Mouse (Mus musculus) layer of hippocampus, adult 9-11 months (tissue): ENCODE data around the gene Gba.
A peak's percentile ranks its signal among the peaks of the same experiment; 100 is the strongest.

Source experiments
- DNase-seq: peaks from one replicate; pipeline ENCODE4 v3.0.0; 2022

Gba gene

DNA sequence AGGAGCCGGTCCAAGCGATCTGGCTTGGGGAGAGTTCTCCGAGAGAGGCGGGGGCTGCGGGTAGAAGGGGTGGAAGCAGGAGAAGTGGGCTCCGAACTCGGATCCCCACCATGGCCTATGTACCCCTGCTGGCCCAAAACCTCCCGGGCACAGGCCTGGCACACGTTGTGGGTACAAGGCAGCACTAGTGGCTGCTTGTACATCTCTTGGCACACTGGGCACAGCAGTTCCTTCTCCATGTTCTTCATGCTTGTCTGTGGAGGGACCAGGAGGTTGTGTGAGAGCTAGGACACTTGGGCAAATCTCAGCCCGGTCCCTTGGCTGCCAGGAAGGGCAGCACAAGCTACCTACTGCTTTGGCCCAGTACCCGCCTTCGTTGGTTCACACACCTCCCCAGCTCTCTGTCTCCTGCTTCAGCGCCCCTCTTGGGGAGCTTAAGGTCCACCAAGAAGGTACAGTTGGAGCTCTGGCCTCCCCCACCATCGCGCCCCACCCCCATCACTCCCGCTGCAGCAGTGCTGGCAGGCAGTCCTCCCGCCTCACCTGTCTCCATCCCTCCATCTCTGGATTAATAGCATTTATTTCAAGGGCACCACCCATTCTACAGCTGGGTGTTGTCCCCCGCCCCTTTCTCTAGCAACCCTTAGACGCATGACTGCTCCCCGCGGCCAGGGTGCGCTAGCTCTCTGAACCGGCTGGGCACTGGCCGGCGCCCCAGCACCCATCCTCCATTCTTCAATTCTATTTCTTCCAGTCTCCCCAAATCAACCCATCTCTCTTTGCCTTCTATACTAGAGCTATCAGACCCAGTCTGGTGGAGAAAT, 41.6 kb downstream of the Gba start:
- DNase-seq, result no peak

DNA sequence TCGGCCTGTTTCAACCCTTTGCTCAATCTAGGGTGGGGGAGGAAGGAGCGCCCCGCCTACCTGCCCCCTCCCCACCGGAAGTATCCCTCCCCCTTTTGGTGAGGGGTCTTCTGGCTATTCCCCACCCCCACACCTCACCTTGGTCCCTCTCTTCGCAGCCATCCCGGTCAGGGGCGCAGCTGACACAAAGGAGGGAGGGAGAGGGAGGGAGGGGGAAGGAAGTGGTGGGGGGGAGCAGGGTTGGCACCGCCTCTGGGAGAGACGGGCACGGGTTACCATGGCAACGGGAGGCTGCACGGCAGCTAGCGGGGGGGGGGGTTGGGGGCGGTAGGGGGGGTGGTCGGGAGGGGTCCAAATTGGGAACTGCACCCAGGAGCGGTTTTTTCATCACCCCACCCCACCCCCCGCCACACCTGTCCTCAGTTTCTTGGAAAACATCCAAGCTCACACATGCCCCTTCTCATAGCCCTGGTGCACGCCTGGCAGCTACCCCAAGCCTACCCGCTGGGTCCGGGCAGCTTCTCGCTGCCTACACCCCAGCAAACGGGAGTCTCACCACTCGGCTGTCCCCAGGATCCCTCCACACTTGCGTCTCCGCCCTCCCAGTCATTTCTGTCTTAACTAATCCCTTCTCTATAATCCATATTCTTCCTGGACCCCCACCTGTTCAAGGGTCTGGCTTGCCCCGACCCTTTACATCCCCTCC, 42.4 kb downstream of the Gba start:
- DNase-seq, result peak; percentile 80

DNA sequence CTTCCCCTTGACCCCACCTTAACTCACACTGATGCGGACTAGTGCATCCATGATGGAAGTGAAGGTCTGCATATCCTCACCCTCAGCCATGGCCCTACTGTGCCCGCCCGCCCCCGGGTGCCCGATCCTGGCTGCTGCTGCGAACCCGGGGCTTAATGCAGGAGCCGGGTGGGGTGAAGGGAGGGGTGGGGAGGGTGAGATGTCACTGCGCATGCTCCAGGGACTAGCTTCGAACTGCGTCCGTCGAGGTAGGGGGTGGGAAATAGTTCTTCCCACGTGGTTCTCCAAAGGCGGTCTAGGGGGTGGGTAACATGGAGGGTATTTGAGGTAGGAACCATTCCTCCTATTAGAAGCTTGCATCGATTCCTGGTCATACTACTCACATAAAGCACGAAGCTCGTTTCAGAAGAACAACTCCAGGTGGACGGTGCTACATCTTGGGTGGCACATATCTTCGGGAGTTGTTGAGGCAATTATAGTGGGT, 43.0 kb downstream of the Gba start, which contains the start of gene Krtcap2:
TSS of gene Krtcap2 (plus strand) at position 279 of the 484 bp plus-strand sequence.
- DNase-seq, result peak; percentile 80

DNA sequence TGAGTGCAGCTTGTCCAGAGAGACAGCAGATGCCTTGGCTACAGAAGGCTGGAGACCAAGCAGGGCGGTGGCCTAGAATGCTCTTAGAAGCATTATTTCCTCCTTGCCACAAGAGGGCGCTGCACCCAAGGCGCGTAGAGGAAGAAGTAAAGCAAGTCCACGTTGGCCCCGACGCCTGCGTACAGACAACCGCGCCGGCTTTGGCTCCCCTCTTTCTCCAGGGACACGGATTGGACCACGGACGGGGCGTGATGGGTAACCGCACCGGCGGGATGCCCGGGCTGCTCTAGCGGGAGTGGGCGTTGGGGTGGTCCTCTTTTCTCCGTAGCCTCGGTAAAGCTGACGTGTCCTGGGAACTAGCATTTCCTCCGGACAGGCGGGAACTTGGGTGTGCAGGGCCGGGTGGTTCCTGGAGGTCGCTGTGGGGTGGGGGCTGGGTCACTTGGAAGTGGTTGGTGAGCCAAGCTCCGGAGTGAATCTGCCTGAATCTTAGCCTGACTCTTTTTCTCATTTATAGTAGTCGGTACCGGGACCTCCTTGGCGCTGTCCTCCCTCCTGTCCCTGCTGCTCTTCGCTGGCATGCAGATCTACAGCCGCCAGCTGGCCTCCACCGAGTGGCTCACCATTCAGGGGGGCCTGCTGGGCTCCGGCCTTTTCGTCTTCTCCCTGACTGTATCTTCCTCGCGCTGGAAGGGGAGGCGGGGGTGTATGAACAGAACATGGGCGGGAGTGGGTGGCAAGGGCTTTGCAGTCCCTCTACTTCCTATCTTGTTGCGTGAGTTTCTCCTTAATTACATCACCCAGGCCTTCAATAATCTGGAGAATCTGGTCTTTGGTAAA, 43.8 kb downstream of the Gba start, which contains the start of gene Trim46:
TSS of gene Trim46 (minus strand) at position 49 of the 840 bp plus-strand sequence.
- peak; percentile 91 for DNase-seq

DNA sequence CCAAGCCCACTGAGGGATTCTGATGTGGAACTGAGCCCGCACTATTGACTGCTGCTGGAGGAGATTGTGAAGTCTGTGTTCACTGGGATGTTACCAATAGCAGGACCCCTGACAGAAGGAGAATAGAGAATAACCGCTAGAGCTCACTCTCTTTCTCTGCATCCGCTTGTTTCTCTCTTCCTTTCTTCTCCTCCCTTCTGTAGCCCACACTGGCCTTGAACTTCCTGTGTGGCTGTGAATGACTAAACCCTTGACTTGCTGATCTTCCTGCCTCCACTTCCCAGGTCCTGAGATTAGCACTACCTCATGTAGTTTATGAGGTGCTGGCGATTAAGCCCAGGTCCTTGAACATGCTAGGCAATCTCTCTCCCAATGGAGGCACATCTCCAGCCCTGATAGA, 44.7 kb downstream of the Gba start:
- DNase-seq, result no peak

DNA sequence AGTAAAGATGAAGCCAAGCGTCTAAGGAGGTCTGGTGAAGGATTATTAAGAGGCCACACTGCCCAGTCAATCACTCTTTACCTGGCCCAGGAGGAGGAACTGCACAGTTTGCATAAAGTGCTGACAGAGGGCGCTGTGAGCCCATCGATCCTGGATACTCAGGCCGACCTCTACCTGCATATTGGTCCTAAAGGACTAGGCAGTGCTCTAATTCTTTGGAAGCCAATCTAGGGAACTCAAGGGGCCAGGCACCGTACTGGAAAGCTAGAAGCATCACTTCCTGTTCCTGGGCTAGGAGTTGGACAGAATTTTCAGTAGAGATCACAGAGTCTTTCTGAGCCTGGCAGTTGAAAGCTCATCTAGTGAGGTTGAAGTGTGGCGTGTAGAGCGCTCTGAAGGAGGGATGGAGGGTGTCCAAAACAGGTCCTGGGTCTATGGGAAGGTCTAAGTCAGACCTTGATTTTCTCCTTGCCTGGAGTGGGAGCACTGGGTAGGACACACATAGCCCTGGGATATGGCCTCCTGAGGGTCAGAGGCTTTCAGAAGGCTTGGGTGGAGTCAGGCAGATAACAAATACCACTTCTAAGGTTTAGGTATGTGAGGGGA, 47.8 kb downstream of the Gba start:
- no peak for DNase-seq

DNA sequence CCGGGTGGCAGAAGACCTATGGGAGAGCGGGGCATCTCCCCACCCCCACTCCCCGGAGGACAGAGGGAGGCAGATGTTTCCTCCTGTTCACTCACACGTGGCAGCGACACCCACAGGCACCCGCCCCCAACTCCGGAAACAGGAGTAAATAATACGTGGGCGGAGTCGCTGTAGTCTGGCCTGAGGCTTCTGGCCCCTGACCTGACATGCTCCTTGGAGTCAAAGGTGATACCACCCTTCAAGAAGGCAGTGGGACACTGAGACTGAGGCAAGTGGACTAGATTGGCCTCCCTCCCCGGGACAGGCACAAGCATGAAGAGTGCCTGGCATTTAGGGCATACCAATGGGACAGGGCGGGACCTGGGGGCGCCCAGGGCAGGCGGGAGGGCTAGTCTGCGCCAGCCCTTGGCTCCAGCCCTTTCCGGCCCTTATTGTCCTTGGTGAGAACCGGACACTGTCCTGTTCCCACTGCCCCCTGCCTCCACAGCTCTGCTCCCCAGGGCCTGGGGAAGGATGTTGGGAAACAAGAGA, 48.7 kb downstream of the Gba start:
- no peak for DNase-seq

DNA sequence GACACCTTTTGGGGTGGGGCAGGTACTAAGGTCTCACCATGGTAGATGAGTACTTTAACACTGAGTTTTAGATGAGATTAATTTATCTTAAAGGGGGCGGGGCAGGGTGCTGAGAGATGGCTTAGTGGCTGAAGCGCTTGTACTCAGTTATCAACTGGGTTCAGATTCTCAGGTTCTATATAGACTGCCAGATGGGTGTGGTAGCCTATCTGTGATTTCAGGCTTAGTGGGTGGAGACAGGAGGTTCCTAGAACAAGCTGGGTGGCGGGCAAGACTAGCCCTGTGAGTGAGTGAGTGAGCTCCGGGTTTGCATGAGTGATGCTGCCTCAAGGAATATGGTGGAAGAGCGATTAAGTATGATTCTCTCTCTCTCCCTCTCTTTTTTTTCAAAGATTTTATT, 52.3 kb downstream of the Gba start:
- no peak for DNase-seq

DNA sequence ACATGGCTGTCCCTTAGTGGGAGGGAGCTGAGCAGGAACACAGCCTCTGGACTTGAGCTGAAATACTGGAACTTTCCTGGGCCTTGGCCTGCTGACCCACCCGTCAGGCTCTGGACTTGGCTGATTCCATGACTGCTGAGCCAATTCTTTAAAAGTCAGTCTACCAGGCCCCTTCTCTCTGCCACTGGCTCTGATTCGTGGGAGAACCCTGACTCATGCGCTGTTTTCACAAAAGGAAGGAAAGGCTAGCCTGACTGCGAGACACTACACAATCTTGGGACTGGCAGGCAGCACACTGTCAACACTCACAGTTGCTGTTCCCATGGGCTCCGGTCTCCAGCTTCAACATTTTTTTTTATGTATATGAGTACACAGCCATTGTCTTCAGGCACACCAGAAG, 53.4 kb downstream of the Gba start:
- no peak for DNase-seq
